Mouse (Mus musculus) olfactory bulb, adult 2 months (tissue): ENCODE measurements around the gene Arl4d.

Experiments
- CTCF ChIP-seq: fragments of 200-500 bp; IDR thresholded peaks from 2 replicates; pipeline ENCODE4 v1.5.1; 2012; ENCODE audit warnings: low read depth, mild to moderate bottlenecking, low read length, moderate library complexity; ENCODE audit not compliant: insufficient read depth
- POLR2A ChIP-seq: fragments of 200-500 bp; IDR thresholded peaks from 2 replicates; pipeline ENCODE4 v1.6.1; 2012; ENCODE audit warnings: mild to moderate bottlenecking, low read depth, low read length, moderate library complexity; ENCODE audit not compliant: insufficient read depth

GRCm38 (mm10) chr11:101668546-101669261, 3.4 kb downstream of the Arl4d start:
- no peak for TF ChIP-seq CTCF
- TF ChIP-seq POLR2A: no peak
